Mouse (Mus musculus) G1E (cell line): Measurements from ENCODE around the gene Atf7ip2. TPM values are rescaled to one million over a fixed set of nuclear protein-coding genes. Genes with fewer than 3 reads are reported as not detected.

Experiments used
- ATAC-seq: 2 replicates; pipeline ENCODE4 v1.8.0; 2016; ENCODE audit warnings: mild to moderate bottlenecking; ENCODE audit not compliant: insufficient number of reproducible peaks, poor library complexity, low FRiP score, severe bottlenecking; ENCODE audit errors: extremely low read depth
- DNase-seq: peaks from one replicate; pipeline ENCODE4 v3.0.0; 2012; ENCODE audit warnings: low spot score
- H3K27me3 ChIP-seq: 2 replicates; pipeline ENCODE4 v1.6.1; 2012; ENCODE audit warnings: mild to moderate bottlenecking, low read length, inconsistent platforms; ENCODE audit not compliant: insufficient read depth
- H3K36me3 ChIP-seq: replicated peaks from 2 replicates; pipeline ENCODE3; 2012; ENCODE audit warnings: mild to moderate bottlenecking, inconsistent platforms
- H3K4me1 ChIP-seq: 2 replicates; pipeline ENCODE4 v1.6.1; 2012; ENCODE audit warnings: low read depth, low read length, inconsistent platforms, mixed read lengths; ENCODE audit not compliant: insufficient read depth
- H3K4me3 ChIP-seq: 2 replicates; pipeline ENCODE4 v1.5.1; 2012; ENCODE audit warnings: low read depth, mild to moderate bottlenecking, inconsistent platforms, low read length, moderate library complexity, mixed read lengths
- H3K9me3 ChIP-seq: replicated peaks from 2 replicates; pipeline ENCODE4 v1.6.1; 2012; ENCODE audit warnings: inconsistent platforms
- CTCF ChIP-seq: IDR thresholded peaks from 2 replicates; pipeline ENCODE4 v1.5.1; 2012; ENCODE audit warnings: low read depth, low read length, inconsistent platforms, mixed read lengths
- GATA1 ChIP-seq: IDR thresholded peaks from 2 replicates; pipeline ENCODE4 v1.6.1; 2012; ENCODE audit warnings: borderline replicate concordance, low read length, inconsistent platforms, mixed read lengths
- GATA2 ChIP-seq: IDR thresholded peaks from 2 replicates; pipeline ENCODE4 v1.6.1; 2012; ENCODE audit warnings: low read depth, low read length, inconsistent platforms, borderline replicate concordance
- POLR2AphosphoS5 ChIP-seq: IDR thresholded peaks from 2 replicates; pipeline ENCODE4 v1.6.1; 2012; ENCODE audit warnings: low read depth, low read length, inconsistent platforms; ENCODE audit not compliant: insufficient replicate concordance
- TAL1 ChIP-seq: conservative IDR thresholded peaks from 2 replicates; pipeline ENCODE4 v1.6.1; 2012; ENCODE audit warnings: low read depth, low read length, inconsistent platforms, mixed read lengths
- polyA plus RNA-seq: library from polyadenylated mRNA; stranded (reverse); fragments of >175 nt; gene quantifications from 2 replicates; pipeline ENCODE4 v1.2.3, GENCODE M21; 2012
- total RNA-seq, 2 experiments: library from RNA; stranded (forward) in 1 of 2; stranded (reverse) in 1 of 2; fragments of 200-1000 nt in 1 of 2; fragments of >200 nt in 1 of 2; fragmentation: Nextera tagmentation in 1 of 2; gene quantifications; 2 replicates each; pipeline ENCODE4 v1.2.3; 2014 to 2017

The Atf7ip2 gene
- total and polyA plus RNA-seq, 3 experiments, result not detected

DNA sequence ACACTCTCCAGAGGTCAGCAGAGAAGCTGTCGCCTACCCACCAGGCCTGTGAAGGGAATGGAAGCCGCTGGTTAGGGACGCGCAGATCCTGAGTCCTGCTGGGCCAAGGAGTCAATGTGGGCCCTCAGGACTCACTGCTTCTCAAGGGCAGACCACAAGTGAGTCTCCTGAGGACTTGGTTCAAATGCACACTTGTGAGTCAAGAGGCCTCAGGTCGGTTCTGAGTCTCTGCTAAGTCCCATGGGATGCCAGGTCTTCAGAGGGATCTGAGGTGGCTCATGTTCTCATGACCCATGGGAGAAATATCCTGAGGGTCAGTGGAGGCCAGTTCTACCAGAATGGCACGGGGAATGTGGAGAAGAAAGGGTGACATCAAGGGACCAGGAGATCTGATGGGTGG lies 95.6 kb downstream of the Atf7ip2 start:
- no peaks in the 10 kb centered on the region for H3K9me3 ChIP-seq
- no peak for ATAC-seq
- peaks cover 6% of the 10 kb centered on the region for H3K27me3 ChIP-seq

DNA sequence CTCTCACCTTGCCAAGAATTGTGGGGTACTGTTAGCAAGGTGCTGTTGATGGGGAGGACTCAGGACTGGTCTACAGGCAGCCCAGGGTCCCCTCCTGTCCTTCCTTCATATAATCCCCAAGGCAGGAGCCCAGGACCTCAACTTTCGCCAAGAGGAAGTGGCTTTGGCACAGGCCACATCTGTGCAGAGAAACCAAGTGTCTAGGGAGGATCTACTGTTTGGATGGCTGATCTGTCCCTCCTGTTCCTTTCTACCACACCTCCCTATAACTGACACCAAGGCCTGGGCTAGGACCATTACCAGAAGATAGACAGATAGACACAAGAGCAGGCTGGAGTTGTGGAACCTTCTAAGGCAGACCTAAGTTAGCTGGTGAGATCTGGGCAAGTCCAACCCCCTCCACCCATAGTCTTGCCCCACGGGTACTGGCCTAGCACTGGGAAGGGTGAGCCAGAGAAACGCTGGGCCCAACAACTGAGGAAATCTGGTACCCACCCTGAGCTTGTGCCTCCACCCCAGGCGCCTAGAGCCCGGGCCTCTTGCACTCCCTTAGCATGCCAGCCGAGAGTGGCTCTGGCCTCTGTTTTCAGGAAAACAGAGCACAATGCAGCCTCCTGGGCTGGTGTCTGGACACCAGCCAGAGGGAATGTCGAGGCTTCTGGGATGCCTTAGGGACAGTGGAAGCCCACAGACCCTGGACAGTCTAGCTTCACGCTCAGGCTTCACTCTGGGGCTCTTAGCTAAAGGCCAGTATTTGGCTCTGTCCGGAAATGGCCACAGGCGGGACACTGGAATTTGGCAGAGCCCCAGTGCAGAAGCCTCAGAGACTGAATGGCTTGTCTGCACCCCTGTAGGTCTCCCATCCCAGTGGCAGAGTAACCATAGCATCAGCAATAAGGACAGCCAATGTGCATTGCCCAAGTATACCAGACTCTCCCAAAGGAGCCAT lies 105.5 kb downstream of the Atf7ip2 start:
- no peak for ATAC-seq
- H3K4me3 ChIP-seq, result no peak overlapping the region

More for the DNA sequence above, 95.6 kb downstream of the Atf7ip2 start:
- no peaks in the 10 kb centered on the region for H3K4me1 ChIP-seq
- no peaks in the 10 kb centered on the region for H3K36me3 ChIP-seq
- no peak for TF ChIP-seq GATA1
- TF ChIP-seq TAL1, result no peak
- no peak for TF ChIP-seq CTCF
- TF ChIP-seq GATA2, result no peak
- no peak for DNase-seq
- H3K4me3 ChIP-seq, result no peak overlapping the region

DNA sequence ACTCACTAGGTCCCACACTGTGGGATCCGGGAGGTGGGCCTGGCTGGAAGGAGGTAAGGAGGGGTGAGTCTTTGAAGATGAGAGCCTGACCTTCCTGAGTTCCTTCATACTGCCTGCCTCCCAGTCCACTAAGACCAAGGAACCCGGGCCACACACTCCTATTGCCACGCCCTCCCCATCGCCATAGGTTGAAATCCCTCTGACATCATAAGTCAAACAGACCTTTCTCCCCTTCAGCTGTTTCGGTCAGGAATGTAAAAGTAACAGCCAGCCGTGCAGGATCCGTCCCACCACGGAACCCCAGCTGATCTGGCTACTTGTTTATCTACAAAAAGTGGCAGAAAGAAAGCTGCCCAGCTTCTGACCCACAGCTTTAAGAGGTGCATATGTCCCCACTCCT lies 107.1 kb downstream of the Atf7ip2 start:
- Histone ChIP-seq H3K4me3 (no peak overlapping the region), H3K4me1 (no peaks in the 10 kb centered on the region), H3K27me3 (0 out of 2 replicates have a peak, but pooled peaks cover 3% of the 10 kb centered on the region), H3K9me3 (no peaks in the 10 kb centered on the region), H3K36me3 (no peaks in the 10 kb centered on the region)
- DNase-seq (no peak), ATAC-seq (no peak)
- TF ChIP-seq POLR2AphosphoS5 (no peak), TAL1 (no peak), CTCF (no peak), GATA2 (no peak)

More for the DNA sequence above, 105.5 kb downstream of the Atf7ip2 start:
- TF ChIP-seq GATA2 (no peak), TAL1 (no peak), CTCF (no peak), GATA1 (no peak), POLR2AphosphoS5 (no peak)
- H3K36me3 ChIP-seq, result no peaks in the 10 kb centered on the region
- H3K4me1 ChIP-seq, result no peaks in the 10 kb centered on the region
- no peaks in the 10 kb centered on the region for H3K9me3 ChIP-seq
- no peak for DNase-seq
- H3K27me3 ChIP-seq, result 0 out of 2 replicates have a peak, but pooled peaks cover 2% of the 10 kb centered on the region

DNA sequence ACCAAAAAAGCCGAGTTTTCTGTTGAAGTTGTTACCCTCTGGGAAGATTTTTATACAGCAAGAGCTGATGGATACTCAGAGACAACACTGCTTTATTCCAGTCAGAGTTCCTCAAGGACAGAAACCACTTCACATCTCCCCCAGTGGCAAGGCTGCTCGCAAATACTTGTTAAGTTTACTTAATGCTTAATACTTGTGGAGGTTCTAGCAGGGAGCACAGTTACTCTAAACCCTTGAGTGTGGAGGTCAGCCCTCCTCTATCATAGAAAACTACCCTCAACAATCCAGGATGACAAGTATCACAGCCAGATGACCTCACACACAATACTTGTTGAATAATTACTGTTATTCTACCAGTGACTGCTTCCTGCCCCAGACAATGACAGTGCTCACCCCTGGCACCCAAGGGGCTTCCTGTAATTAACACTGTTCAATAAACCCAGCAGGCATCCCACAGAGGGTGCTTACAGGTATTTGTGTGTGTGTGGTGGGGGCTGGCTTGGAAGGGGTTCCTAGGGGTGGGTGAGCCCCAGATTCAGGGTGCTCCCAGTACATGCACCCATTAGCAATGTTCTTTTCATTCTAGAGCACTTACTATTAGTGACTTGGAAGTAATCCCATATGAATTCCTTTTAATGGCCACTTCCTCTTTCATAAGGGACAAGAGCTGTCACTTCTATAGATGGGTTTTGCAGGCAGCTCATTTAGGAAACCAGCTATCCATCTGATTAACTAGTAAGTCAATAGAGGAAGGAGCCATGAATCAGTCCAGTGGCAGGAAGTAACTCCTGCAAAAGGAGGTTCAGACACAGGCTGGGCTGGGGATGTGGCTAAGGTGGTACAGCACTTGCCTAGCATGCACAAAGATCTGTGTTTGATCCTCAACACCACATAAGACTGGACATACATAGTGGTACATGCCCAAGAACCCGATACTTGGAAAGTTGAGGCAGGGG lies 108.0 kb downstream of the Atf7ip2 start:
- H3K4me3 ChIP-seq, result no peak overlapping the region
- no peaks in the 10 kb centered on the region for H3K4me1 ChIP-seq
- H3K36me3 ChIP-seq, result no peaks in the 10 kb centered on the region
- 0 out of 2 replicates have a peak, but pooled peaks cover 3% of the 10 kb centered on the region for H3K27me3 ChIP-seq
- ATAC-seq (no peak), DNase-seq (no peak)
- TF ChIP-seq TAL1, result no peak
- TF ChIP-seq GATA2, result no peak
- TF ChIP-seq POLR2AphosphoS5, result no peak
- no peak for TF ChIP-seq GATA1
- TF ChIP-seq CTCF, result no peak
- H3K9me3 ChIP-seq, result no peaks in the 10 kb centered on the region

Other genes with a start within 250 kb of the Atf7ip2 start
- gene Grin2a, start 197.2 kb upstream of the Atf7ip2 start, total RNA-seq (2014; fragmentation: Nextera tagmentation), result not detected in 2 replicates
- gene Grin2a, start 197.2 kb upstream of the Atf7ip2 start, total RNA-seq (2017), result 0.06 and 0.16 TPM in 2 replicates
- not detected in 2 replicates for gene Grin2a, start 197.2 kb upstream of the Atf7ip2 start, polyA plus RNA-seq
- not detected in 2 replicates for gene Rpl39l, start 22.5 kb upstream of the Atf7ip2 start, total RNA-seq (2014; fragmentation: Nextera tagmentation)
- gene Rpl39l, start 22.5 kb upstream of the Atf7ip2 start, total RNA-seq (2017), result 0.49 TPM in 1 of 2 replicates, not detected in the other
- not detected in 2 replicates for gene Rpl39l, start 22.5 kb upstream of the Atf7ip2 start, polyA plus RNA-seq
- gene Emp2, start 121.3 kb downstream of the Atf7ip2 start, total RNA-seq (2014; fragmentation: Nextera tagmentation), result not detected in 2 replicates
- gene Emp2, start 121.3 kb downstream of the Atf7ip2 start, total RNA-seq (2017), result 0.06 and 0.11 TPM in 2 replicates
- gene Emp2, start 121.3 kb downstream of the Atf7ip2 start, polyA plus RNA-seq, result not detected in 2 replicates
- 0.68 and 0.90 TPM in 2 replicates for gene Tekt5, start 202.8 kb downstream of the Atf7ip2 start, total RNA-seq (2014; fragmentation: Nextera tagmentation)
- 0.35 and 0.71 TPM in 2 replicates for gene Tekt5, start 202.8 kb downstream of the Atf7ip2 start, total RNA-seq (2017)
- gene Tekt5, start 202.8 kb downstream of the Atf7ip2 start, polyA plus RNA-seq, result 0.08 and 0.19 TPM in 2 replicates
- gene Nubp1, start 219.2 kb downstream of the Atf7ip2 start, total RNA-seq (2014; fragmentation: Nextera tagmentation), result 30.8 and 39.7 TPM in 2 replicates
- 68.3 and 91.5 TPM in 2 replicates for gene Nubp1, start 219.2 kb downstream of the Atf7ip2 start, total RNA-seq (2017)
- gene Nubp1, start 219.2 kb downstream of the Atf7ip2 start, polyA plus RNA-seq, result 64.1 and 64.2 TPM in 2 replicates